Mouse (Mus musculus): ENCODE results near the gene Aqp6. TPM values are rescaled to one million over a fixed set of nuclear protein-coding genes. Genes with fewer than 3 reads are reported as not detected.

The Aqp6 gene
- not detected for total RNA-seq (2021)
- long read RNA-seq, experiment 1 = 0 reads
- long read RNA-seq, experiment 2 = 0 reads

DNA sequence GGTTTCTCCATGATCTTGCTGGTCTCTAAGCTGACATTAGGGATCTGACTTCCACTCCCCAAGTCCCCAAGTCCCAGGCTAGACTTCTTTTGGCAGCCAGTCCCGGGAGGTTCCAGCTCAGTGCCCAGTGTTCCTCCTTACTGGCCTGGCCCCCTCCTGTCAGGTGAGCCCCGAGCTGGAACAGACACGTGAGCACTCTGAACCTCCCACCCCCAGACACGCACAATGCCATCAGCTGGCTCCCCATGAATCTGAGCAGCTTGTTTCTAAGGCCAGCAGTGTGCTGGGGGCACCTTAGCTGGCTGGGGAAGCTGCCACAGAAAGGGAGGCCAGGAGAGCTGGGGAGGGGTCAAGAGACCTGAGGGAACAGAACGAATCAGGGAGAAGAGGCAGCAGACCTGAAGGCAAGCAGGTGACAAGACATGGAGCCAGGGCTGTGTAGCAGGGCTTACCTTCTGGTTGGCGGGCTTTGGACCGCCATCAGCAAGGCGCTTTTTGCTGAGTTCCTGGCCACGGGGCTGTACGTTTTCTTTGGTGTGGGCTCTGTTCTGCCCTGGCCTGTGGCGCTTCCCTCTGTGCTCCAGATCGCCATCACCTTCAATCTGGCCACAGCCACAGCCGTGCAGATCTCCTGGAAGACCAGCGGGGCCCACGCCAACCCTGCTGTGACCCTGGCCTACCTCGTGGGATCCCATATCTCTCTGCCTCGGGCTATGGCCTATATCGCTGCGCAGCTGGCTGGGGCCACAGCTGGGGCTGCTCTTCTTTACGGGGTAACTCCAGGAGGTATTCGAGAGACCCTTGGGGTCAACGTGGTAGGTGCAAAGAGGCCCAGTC is at the start of gene Aqp6:
Gene Aqp6, plus strand, starts transcription at position 415 of the 837 bp plus-strand sequence.
- no peak for DNase-seq (ENCODE audit: low spot score)

GRCm38 (mm10) chr15:99553767-99554166 is 47.4 kb upstream of the Aqp6 start:
- no peak for DNase-seq (ENCODE audit: low spot score)

GRCm38 (mm10) chr15:99558947-99559346 is 42.3 kb upstream of the Aqp6 start:
- no peak for DNase-seq (ENCODE audit: low spot score)

GRCm38 (mm10) chr15:99560246-99560645 is 41.0 kb upstream of the Aqp6 start:
- no peak for DNase-seq (ENCODE audit: low spot score)

DNA sequence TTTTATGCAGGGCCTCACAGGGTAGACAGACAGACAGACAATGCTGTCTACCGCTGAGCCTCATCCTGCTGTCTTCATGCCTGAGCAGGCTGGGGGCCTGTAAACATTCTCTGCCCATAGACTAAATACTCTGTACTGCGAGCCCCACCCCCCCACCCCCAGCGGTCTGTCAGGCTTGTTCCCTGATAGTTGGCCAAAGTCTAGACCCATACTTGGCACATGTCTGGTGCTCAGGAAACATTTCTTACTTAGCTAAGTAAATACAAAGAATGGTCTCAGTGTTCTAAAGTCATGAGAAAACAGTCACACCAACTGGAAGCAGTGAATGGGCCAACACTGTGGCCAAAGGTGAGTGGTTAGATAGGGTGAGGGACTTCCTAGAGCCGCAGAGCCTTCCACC is 33.8 kb upstream of the Aqp6 start:
- DNase-seq (ENCODE audit: low spot score) = no peak

DNA sequence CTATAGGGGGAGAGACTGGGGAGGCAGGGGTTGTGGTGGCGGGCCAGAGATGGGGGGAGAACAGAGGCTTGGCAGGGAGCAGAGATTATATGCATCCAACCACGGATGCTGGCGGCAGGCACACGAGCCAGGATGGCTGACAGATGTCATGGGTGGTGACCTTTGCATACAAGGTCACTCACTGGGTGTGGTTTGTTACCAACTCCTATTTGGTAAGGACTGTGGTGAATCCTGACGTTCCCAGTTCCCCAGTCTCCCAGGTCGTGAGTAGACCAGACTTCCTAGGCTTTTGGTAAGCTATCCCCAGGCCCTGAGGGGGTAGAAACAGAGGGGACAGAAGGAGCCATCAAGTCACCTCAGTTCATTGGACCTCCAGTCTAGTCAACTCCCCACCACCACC is 32.5 kb upstream of the Aqp6 start:
- no peak for DNase-seq (ENCODE audit: low spot score)

DNA sequence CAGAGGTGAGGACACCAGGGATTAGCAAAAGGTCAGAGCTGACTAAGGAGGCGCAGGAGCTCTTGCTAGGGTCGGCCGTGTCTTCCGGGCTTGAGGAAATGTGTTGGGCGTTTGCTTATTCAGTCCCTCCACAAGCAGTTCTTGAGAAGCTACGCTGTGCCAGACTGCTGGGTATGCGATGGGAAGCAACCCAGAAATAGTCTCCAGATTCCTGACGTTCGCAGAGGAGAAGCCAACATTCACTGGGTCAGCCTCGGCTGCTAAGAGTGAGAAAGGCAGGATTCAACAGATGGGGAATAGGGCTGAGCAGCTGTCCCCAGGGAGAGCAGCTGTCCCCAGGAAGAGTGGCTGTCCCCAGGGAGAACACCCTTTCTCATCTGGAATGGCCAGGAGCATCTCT is 32.1 kb upstream of the Aqp6 start:
- DNase-seq (ENCODE audit: low spot score) = no peak

DNA sequence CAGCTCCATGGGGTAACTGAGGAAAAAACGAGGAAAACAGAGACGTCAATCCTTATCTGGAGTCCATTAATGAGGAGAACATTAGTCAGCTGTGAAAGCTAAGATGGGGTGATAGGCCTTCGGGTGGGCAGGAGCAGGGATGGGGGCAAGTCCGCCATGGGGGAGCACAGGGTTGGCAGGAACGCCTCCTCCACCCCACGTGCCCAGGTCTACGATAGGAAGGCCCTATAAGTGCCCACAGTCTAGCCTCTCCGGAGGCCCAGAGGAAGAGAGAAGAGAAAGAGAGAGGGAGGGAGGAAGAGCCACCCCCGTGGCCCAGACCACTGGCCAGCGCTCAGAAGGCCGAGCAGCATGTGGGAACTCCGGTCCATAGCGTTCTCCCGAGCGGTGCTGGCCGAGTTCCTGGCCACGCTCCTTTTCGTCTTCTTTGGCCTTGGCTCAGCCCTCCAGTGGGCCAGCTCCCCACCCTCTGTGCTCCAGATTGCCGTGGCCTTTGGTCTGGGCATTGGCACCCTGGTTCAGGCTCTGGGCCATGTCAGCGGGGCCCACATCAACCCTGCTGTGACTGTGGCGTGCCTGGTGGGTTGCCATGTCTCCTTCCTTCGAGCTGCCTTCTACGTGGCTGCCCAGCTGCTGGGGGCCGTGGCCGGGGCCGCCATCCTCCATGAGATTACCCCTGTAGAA is 22.3 kb upstream of the Aqp6 start, which contains the start of gene Aqp2:
Gene Aqp2, plus strand, starts transcription at position 254 of the 684 bp plus-strand sequence.
- DNase-seq (ENCODE audit: low spot score) = no peak

DNA sequence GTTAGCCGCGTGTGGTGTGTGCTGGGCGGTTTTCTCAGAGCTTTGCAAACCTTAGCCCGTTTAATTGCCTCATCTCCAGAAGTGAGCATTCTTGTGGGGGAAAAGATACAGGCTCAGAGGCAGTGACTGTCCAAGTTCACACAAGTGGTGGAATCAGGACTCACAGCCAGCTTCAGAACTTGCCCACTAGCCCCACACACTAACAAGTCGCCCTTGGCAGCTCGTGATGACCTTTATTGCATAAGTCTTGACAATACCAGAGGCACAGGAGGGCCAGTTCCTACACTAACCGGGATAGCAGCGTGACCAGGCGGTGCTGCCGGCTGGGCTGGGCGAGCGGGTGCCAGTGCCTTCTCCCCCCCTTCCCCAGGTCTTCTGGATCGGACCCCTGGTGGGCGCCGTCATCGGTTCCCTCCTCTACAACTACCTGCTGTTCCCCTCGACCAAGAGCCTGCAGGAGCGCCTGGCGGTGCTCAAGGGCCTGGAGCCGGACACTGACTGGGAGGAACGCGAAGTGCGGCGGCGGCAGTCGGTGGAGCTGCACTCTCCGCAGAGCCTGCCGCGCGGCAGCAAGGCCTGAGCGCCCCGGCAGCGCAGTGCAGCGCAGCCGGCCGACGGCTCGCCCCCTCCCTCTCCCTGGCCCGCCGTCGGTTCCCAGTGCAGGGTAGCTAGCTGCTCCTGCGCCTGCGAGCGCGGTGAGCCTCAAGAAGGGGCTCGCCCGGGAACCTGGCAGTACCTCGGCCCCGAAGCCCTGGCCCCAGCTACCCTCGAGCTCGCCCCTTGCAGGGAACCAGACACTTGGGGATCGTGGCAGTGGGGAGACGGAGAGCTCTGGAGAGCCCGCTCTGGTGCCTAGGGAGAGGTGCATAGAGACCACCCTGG is 17.5 kb upstream of the Aqp6 start:
- peak; percentile 8 for DNase-seq (ENCODE audit: low spot score)

DNA sequence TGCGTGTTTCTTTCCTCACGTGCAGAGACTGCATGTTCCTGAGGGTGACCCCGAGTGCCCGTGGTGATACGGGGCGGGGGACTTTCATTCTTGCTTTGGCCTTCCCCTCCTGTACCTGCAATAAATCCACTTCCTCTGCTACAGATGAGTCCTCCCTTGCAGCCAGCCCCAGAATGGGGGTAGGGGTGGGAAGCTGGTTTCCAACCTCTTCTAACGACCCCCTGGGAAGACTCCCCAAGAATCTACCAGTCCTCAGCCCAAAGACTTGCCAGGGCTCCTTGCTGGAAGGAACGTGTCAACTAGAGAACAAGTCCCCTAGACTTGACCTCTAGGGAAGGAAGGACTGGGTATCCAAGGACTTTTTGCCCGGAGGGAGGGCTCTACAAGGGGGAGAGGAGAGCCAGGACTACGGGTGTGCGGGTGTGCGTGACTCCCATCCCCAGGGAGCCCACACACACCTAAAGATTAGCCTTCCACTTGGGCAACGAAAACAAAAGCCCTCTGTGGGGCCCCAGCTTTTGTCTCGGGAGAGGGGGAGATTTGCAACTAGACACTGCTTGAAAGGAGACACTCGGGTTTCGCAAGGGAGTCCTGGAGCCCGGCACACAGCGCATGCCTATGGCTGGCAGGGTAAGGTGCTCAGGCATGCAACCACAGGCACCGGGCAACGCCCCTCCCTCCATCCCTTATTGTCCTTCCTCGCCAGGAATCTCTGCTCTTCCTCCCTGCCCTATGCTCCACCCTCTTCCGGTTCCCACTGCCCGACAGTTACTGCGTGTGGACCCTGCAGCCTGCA is 16.6 kb upstream of the Aqp6 start:
- DNase-seq (ENCODE audit: low spot score) = no peak

DNA sequence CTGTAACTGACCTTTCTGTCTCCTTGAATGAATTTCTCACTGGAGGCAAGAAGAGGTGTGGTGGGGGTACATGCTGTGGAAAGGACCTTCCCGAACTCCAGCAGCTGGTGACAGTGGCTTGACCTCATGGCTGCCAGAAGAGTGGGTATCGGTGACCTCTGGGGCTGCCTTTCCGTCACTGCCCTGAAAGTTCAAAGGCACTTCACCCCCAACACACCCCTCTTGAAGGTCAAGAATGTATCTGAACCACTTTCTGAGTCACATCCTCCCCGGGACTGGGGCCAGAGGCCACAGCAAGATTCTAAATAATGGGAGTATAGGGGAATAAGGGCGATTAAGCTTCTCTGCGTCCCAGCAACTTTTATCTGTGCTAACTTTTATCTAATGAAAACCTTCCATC is 15.5 kb upstream of the Aqp6 start:
- DNase-seq (ENCODE audit: low spot score) = no peak

- no peak for DNase-seq (ENCODE audit: low spot score)
Observed at GRCm38 (mm10) chr15:99586525-99586924, 14.7 kb upstream of the Aqp6 start.

GRCm38 (mm10) chr15:99589237-99589636 is 12.0 kb upstream of the Aqp6 start:
- DNase-seq (ENCODE audit: low spot score) = no peak

- DNase-seq (ENCODE audit: low spot score) = no peak
Observed at GRCm38 (mm10) chr15:99589704-99590103, 11.5 kb upstream of the Aqp6 start.

DNA sequence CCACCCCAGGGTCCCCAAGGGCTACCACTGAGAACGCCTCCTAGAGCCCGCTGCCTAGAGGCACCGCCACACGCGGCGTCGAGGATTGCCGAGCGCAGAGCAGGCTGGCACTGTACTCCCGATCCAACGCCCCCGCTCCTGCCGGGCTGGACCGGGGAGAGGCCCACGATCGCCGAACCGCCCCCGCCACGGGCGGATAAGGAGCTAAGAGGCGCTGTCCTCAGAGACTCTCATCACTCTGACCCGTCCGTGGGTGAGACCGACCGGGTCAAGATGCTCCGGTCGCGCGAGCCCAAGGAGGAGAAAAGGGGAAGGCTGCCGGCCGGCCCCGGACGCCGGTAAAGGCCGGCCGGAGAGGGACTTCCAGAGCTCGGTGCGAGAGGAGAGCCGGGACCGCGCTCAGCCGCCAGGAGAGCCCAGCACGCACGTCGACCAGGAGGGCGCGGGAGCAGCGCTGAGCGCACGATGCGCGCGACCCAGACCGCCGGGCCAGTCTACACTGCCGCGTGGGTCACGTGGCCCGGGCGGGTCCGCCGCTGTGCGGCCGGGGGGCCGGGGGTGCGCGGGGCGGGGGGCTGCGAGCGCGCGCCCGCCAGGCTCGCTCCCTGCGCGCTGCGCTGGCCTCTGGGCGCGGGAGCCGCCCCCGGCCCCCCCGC is 10.6 kb upstream of the Aqp6 start, which contains the start of gene Aqp5:
Gene Aqp5, plus strand, starts transcription at position 354 of the 656 bp plus-strand sequence.
- DNase-seq (ENCODE audit: low spot score) = no peak

DNA sequence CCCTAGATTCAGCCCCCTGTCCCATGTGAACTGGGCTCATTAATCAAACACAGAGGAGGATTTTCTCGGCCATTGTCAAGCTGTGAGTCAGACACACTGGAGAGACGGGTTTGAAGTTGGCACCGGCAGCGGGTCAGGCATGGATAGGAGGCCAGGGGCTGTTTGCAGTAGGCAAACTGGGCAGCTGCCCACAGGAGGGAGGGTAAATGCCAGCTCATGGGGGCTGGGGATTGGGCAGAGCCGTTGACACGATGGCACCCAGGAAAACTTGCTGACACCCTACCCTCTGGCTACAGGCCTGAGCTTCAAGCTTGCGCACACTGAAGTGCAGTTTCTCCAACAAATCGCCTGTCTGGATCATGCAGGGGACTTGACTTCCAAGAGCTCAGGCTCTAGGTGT is 9.0 kb upstream of the Aqp6 start:
- DNase-seq (ENCODE audit: low spot score) = no peak

DNA sequence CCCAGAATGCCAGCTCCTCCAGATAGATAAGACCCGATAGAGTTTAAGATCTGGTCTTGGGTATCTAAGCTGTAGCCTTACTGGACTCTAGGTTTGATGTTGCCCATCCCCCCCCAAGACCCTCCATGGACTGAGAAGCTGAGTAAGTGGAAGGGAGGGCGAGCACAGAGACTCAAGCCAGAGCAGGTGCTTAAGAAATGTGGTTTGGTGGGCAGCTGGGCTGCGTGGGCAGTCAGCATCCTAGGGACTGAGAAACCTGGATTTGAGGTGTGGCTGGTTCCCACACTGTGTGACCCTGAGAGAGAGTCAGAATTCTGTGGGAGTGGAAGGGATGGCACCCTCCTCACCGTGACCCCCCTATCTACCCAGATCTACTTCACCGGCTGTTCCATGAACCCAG is 8.3 kb upstream of the Aqp6 start:
- no peak for DNase-seq (ENCODE audit: low spot score)

- DNase-seq (ENCODE audit: low spot score) = no peak
Observed at GRCm38 (mm10) chr15:99594951-99595350, 6.2 kb upstream of the Aqp6 start.

GRCm38 (mm10) chr15:99596056-99596687 is 5.0 kb upstream of the Aqp6 start:
- peak; percentile 66 for DNase-seq (ENCODE audit: low spot score)

- no peak for DNase-seq (ENCODE audit: low spot score)
Observed at GRCm38 (mm10) chr15:99596841-99597240, 4.4 kb upstream of the Aqp6 start.

Measured in gastrocnemius, adult 18-20 months (tissue).